Mouse (Mus musculus) MEL (cell line): ENCODE results near the gene Gm10964.

Experiments
- CTCF ChIP-seq, 3 experiments: IDR thresholded peaks in 2 of 3; conservative IDR thresholded peaks in 1 of 3; 2 replicates each; pipeline ENCODE4 v1.5.1; 2011 to 2012; ENCODE audit warnings: low read length in 3 of 3, low read depth in 2 of 3, mild to moderate bottlenecking in 2 of 3, improper control_type of control experiment in 1 of 3, inconsistent platforms in 1 of 3, mixed read lengths in 1 of 3, moderate library complexity in 1 of 3; ENCODE audit not compliant: control insufficient read depth in 1 of 3, insufficient read depth in 1 of 3, poor library complexity in 1 of 3, severe bottlenecking in 1 of 3
- JUND ChIP-seq: IDR thresholded peaks from 2 replicates; pipeline ENCODE4 v1.6.1; 2011; ENCODE audit warnings: low read depth, mild to moderate bottlenecking, improper control_type of control experiment, low read length
- MAZ ChIP-seq: IDR thresholded peaks from 2 replicates; pipeline ENCODE4 v1.6.1; 2012; ENCODE audit warnings: low read depth, mild to moderate bottlenecking, inconsistent platforms, low read length, improper control_type of control experiment
- MEF2A ChIP-seq: IDR thresholded peaks from 2 replicates; pipeline ENCODE4 v1.6.1; 2014; ENCODE audit warnings: low read depth, mild to moderate bottlenecking, inconsistent platforms, low read length, improper control_type of control experiment; ENCODE audit not compliant: poor library complexity, insufficient replicate concordance, severe bottlenecking; ENCODE audit errors: extremely low read depth
- POLR2AphosphoS2 ChIP-seq: IDR thresholded peaks from 2 replicates; pipeline ENCODE4 v1.6.1; 2011; ENCODE audit warnings: low read length, improper control_type of control experiment
- POLR2AphosphoS5 ChIP-seq: IDR thresholded peaks from 2 replicates; pipeline ENCODE4 v1.6.1; 2012; ENCODE audit warnings: low read depth, borderline replicate concordance, mild to moderate bottlenecking, inconsistent platforms, low read length, moderate library complexity, mixed read lengths
- TAL1 ChIP-seq: IDR thresholded peaks from 2 replicates; pipeline ENCODE4 v1.6.1; 2012; ENCODE audit warnings: mild to moderate bottlenecking, inconsistent platforms, low read length, moderate library complexity, mixed read lengths
- USF2 ChIP-seq, 2 experiments: IDR thresholded peaks; 2 replicates each; pipeline ENCODE4 v1.6.1; 2011 to 2012; ENCODE audit warnings: improper control_type of control experiment in 2 of 2, low read length in 2 of 2, borderline replicate concordance in 1 of 2, inconsistent platforms in 1 of 2, low read depth in 1 of 2, mild to moderate bottlenecking in 1 of 2; ENCODE audit not compliant: insufficient read depth in 1 of 2
- ZC3H11A ChIP-seq: IDR thresholded peaks from 2 replicates; pipeline ENCODE4 v1.6.1; 2012; ENCODE audit warnings: low read depth, mild to moderate bottlenecking, inconsistent platforms, low read length, improper control_type of control experiment

- TF ChIP-seq POLR2AphosphoS2 (no peak), ZC3H11A (no peak), POLR2AphosphoS5 (no peak), CTCF (IDR thresholded peaks at IDR 0.05 in 2 of 3, conservative IDR thresholded peaks at IDR 0.05 in 1 of 3; ENCODE audit: control insufficient read depth in 1 of 3, insufficient read depth in 1 of 3, low read depth in 2 of 3, low read length in 3 of 3, poor library complexity in 1 of 3, severe bottlenecking in 1 of 3) (no peak), JUND (no peak), MEF2A (no peak), MAZ (no peak), TAL1 (no peak), USF2 (IDR thresholded peaks at IDR 0.05; ENCODE audit: borderline replicate concordance in 1 of 2, insufficient read depth in 1 of 2, low read depth in 1 of 2, low read length in 2 of 2) (no peak)
Observed at GRCm38 (mm10) chr3:103772846-103773245, 33.7 kb downstream of the Gm10964 start.
